Mouse (Mus musculus) lung, embryonic 15.5 days (tissue): ENCODE measurements around the gene Tox3. TPM values are rescaled to one million over a fixed set of nuclear protein-coding genes. Genes with fewer than 3 reads are reported as not detected.

Experiments
- ATAC-seq: fragments of 200-750 bp; cut with Nextera tagmentation; 2 replicates; pipeline ENCODE4 v1.8.0; 2017; ENCODE audit warnings: moderate number of reproducible peaks, borderline replicate concordance; ENCODE audit not compliant: low FRiP score, low TSS enrichment; ENCODE audit errors: extremely low read depth
- H3K27ac ChIP-seq: fragments of 300-500 bp; sonication (generic); 2 replicates; pipeline ENCODE4 v1.5.1; 2015; ENCODE audit warnings: moderate library complexity, mild to moderate bottlenecking, inconsistent platforms
- H3K27me3 ChIP-seq: fragments of 300-500 bp; sonication (generic); 2 replicates; pipeline ENCODE4 v1.6.1; 2015; ENCODE audit warnings: inconsistent platforms
- H3K36me3 ChIP-seq: fragments of 300-500 bp; sonication (generic); 2 replicates; pipeline ENCODE4 v1.6.1; 2015; ENCODE audit warnings: inconsistent platforms
- H3K4me1 ChIP-seq: fragments of 300-500 bp; sonication (generic); 2 replicates; pipeline ENCODE4 v1.6.1; 2015; ENCODE audit warnings: inconsistent platforms
- H3K4me2 ChIP-seq: fragments of 300-500 bp; sonication (generic); 2 replicates; pipeline ENCODE4 v1.6.1; 2015; ENCODE audit warnings: inconsistent platforms, mild to moderate bottlenecking, moderate library complexity
- H3K4me3 ChIP-seq: fragments of 300-500 bp; sonication (generic); 2 replicates; pipeline ENCODE4 v1.5.1; 2015; ENCODE audit warnings: mild to moderate bottlenecking, inconsistent platforms
- H3K9ac ChIP-seq: fragments of 300-500 bp; sonication (generic); 2 replicates; pipeline ENCODE4 v1.6.1; 2015; ENCODE audit warnings: inconsistent platforms
- H3K9me3 ChIP-seq: fragments of 300-500 bp; sonication (generic); 2 replicates; pipeline ENCODE4 v1.6.1; 2016; ENCODE audit warnings: inconsistent platforms
- whole genome bisulfite sequencing: fragments of 180-500 bp; shearing (Covaris S2); methylation state at CpG from one replicate; pipeline ENCODE4 v1.1.7; 2015; 5-methylcytosine and 5-hydroxymethylcytosine counted together
- polyA plus RNA-seq: library from polyadenylated mRNA; unstranded; fragments of >200 nt; fragmentation: Nextera tagmentation; extraction: Ambion mirVana; gene quantifications from 2 replicates; pipeline ENCODE4 v1.2.1, GENCODE M21; 2015

The Tox3 gene
- 4.5 and 5.6 TPM in 2 replicates for polyA plus RNA-seq

DNA sequence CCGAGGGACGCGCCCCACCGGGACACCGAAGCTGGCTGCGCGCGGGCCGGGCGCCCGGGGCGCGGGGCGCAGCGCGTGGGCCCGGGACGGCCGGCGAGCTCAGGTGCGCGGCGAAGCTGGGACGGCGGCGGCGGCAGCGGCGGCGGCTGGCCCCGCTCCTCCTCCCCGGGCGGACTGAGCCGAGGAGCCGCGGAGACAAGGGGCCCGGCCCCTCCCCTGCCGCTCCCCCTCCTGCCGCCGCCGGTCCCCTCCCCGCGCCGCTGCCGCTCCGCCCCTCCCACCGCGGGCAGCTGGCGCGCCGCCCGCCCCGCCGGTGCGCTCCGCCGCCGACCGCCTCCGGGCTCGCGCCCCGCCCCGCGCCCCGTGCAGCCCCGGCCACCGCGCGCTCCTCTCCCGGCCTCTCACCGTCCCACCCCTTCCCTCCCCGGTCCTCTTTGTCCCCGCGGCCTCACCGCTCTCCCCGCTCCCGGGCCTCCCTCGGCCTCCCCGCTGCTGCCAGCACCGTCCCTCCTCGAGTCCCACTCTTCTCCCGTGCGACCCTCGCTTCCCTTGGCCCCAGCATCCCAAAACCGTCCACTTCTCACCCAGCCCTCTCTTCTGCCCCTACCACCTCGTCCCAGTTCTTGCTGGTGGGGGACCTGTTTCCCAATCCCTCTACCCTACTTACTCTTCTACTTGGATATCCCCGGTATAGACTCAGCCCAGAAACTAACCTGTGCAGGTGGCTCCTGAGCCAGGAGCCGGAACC is at the start of gene Tox3:
Tox3 (minus strand) TSS at position 166 of the 748 bp plus-strand sequence.
- peaks cover 20% of the 10 kb centered on the region for H3K4me1 ChIP-seq
- peak; percentile 73 for ATAC-seq
- H3K27ac ChIP-seq = peak within 1 kb of the TSS; percentile 82
- H3K9ac ChIP-seq = peak within 1 kb of the TSS; percentile 69
- H3K36me3 ChIP-seq = no peaks in the 10 kb centered on the region
- peaks cover 10% of the 10 kb centered on the region for H3K27me3 ChIP-seq
- no peaks in the 10 kb centered on the region for H3K9me3 ChIP-seq
- H3K4me2 ChIP-seq = peak within 1 kb of the TSS; percentile 93
- 2% methylated on average over 56 of the region's 89 CpGs for WGBS
- H3K4me3 ChIP-seq = peak within 1 kb of the TSS; percentile 76

GRCm38 (mm10) chr8:90392643-90393042 is 44.5 kb upstream of the Tox3 start:
- H3K4me3 ChIP-seq = no peak overlapping the region
- 72% methylated on average over 2 of the region's 2 CpGs for WGBS
- no peaks in the 10 kb centered on the region for H3K4me1 ChIP-seq
- no peak overlapping the region for H3K9ac ChIP-seq
- no peak overlapping the region for H3K27ac ChIP-seq
- H3K4me2 ChIP-seq = no peak overlapping the region
- H3K27me3 ChIP-seq = no peaks in the 10 kb centered on the region
- ATAC-seq = no peak
- no peaks in the 10 kb centered on the region for H3K36me3 ChIP-seq
- H3K9me3 ChIP-seq = no peaks in the 10 kb centered on the region

DNA sequence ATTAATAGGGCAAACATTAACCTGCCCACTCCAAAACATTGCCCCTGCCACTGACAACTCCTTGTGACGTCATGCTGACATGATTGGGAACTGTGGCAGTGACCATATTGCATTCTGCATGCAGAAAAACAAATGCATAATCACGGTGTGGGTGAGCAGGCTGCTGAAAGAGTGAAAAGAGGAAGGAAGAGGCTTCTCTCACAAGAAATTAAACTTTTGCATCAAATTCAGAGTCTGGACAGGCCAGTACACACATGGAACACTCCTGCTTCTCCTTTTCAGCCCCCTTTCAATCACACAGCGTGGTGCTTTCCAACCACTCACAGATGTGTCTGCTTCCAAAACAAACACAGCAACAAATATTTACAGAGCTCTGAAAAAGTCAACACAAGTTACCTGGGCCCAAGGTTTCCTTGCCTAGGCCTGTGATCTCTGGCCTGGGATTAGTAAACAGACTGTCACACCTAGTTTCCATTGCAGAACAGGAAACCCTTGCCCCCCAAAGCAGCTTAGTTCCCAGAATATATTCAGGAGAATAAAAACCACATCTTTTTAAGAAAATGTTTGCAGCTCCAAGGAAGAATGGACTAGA is 43.4 kb upstream of the Tox3 start:
- Histone ChIP-seq H3K9ac (no peak overlapping the region), H3K36me3 (no peaks in the 10 kb centered on the region), H3K4me2 (no peak overlapping the region), H3K27me3 (no peaks in the 10 kb centered on the region), H3K4me3 (no peak overlapping the region), H3K4me1 (no peaks in the 10 kb centered on the region), H3K9me3 (no peaks in the 10 kb centered on the region), H3K27ac (no peak overlapping the region)
- WGBS = 50% methylated on average over 3 of the region's 3 CpGs
- no peak for ATAC-seq

DNA sequence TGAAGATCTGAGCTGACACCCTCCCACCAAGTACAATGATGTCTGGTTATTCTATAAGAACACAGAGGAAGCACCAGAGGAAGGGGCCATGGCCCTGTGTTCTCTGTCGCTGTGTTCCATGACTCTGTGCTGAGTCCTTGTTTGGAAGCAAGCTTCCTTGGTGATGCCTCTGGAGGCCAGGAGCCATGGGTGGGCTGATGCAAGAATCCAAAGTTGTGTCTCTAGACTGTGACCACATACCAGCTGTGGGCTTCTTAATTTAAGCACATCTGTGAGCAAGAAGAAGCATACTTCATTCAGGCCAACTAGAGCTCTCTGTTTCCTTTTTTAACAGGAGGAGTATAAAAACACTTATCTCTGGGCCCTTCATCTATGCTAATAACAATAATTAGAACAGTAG is 42.7 kb upstream of the Tox3 start:
- Histone ChIP-seq H3K9ac (no peak overlapping the region), H3K9me3 (no peaks in the 10 kb centered on the region), H3K36me3 (no peaks in the 10 kb centered on the region), H3K27ac (no peak overlapping the region), H3K4me2 (no peak overlapping the region), H3K27me3 (no peaks in the 10 kb centered on the region), H3K4me3 (no peak overlapping the region), H3K4me1 (no peaks in the 10 kb centered on the region)
- ATAC-seq = no peak
- WGBS = 82% methylated on average over 1 of the region's 1 CpGs

- ATAC-seq = no peak
- WGBS = 73% methylated on average over 6 of the region's 6 CpGs
- no peaks in the 10 kb centered on the region for H3K36me3 ChIP-seq
Measured at GRCm38 (mm10) chr8:90379064-90379463, 30.9 kb upstream of the Tox3 start.

GRCm38 (mm10) chr8:90378036-90378435 is 29.9 kb upstream of the Tox3 start:
- Histone ChIP-seq H3K27ac (no peak overlapping the region), H3K4me3 (no peak overlapping the region), H3K36me3 (no peaks in the 10 kb centered on the region), H3K9ac (no peak overlapping the region), H3K9me3 (no peaks in the 10 kb centered on the region), H3K4me2 (no peak overlapping the region), H3K27me3 (no peaks in the 10 kb centered on the region), H3K4me1 (no peaks in the 10 kb centered on the region)
- 90% methylated on average over 3 of the region's 3 CpGs for WGBS
- ATAC-seq = no peak

More at GRCm38 (mm10) chr8:90379064-90379463, 30.9 kb upstream of the Tox3 start:
- H3K4me2 ChIP-seq = no peak overlapping the region
- no peaks in the 10 kb centered on the region for H3K27me3 ChIP-seq
- no peak overlapping the region for H3K27ac ChIP-seq
- no peaks in the 10 kb centered on the region for H3K4me1 ChIP-seq
- no peak overlapping the region for H3K9ac ChIP-seq
- H3K9me3 ChIP-seq = no peaks in the 10 kb centered on the region
- no peak overlapping the region for H3K4me3 ChIP-seq

- Histone ChIP-seq H3K4me1 (no peaks in the 10 kb centered on the region), H3K27me3 (no peaks in the 10 kb centered on the region), H3K36me3 (no peaks in the 10 kb centered on the region), H3K27ac (no peak overlapping the region), H3K9ac (no peak overlapping the region), H3K9me3 (no peaks in the 10 kb centered on the region), H3K4me2 (no peak overlapping the region), H3K4me3 (no peak overlapping the region)
- WGBS = 74% methylated on average over 10 of the region's 10 CpGs
- no peak for ATAC-seq
Measured at GRCm38 (mm10) chr8:90371611-90372222, 23.6 kb upstream of the Tox3 start.

DNA sequence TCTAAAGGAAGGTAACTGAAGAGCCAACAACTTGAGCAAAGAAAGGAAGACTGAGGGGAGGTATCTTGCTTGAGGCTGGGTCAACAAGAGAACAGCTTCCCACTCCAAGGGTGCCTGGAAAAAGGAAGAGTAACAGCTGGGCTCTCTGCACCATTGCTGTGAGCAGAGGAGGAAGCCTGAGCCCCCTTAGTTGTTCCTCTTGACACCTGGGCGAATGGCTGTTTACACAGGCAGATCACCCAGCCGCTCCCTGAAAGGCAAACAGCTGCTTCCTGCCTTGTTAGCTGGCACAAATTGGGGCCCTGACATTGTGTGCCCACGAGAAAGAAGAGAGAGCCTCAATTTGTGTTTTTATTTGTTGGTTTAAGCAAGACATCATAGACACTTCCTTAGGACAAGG is 21.7 kb upstream of the Tox3 start:
- no peaks in the 10 kb centered on the region for H3K9me3 ChIP-seq
- ATAC-seq = no peak
- no peaks in the 10 kb centered on the region for H3K36me3 ChIP-seq
- 20% methylated on average over 3 of the region's 3 CpGs for WGBS
- H3K27me3 ChIP-seq = no peaks in the 10 kb centered on the region
- no peak overlapping the region for H3K27ac ChIP-seq
- H3K4me1 ChIP-seq = no peaks in the 10 kb centered on the region
- H3K4me2 ChIP-seq = no peak overlapping the region
- H3K9ac ChIP-seq = no peak overlapping the region
- no peak overlapping the region for H3K4me3 ChIP-seq

DNA sequence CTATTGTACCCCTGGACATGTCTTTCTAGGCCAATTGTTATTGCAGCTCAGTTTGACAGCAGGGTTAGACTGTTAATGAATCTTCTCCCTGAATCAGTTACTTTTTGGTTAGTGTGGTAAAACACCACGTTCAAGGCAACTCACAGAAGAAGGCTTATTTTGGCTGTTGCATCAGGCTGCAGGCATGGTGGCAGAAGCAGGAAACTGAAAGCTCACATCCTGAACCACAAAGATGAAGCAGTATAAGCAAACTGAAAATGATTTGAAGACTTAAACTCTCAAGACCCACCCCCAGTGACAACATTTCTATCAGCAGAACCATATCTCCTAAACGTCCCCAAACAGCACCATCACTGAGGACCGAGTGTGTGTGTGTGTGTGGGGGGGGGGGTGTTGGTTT is 8.6 kb upstream of the Tox3 start:
- ATAC-seq = no peak
- Histone ChIP-seq H3K4me2 (no peak overlapping the region), H3K4me3 (no peak overlapping the region), H3K36me3 (no peaks in the 10 kb centered on the region), H3K4me1 (no peaks in the 10 kb centered on the region), H3K27ac (no peak overlapping the region), H3K27me3 (no peaks in the 10 kb centered on the region), H3K9me3 (no peaks in the 10 kb centered on the region), H3K9ac (no peak overlapping the region)
- 39% methylated on average over 3 of the region's 3 CpGs for WGBS

- Histone ChIP-seq H3K4me1 (peaks cover 7% of the 10 kb centered on the region; the same call in 1 of the 2 replicates), H3K4me2 (no peak overlapping the region), H3K4me3 (no peak overlapping the region), H3K36me3 (no peaks in the 10 kb centered on the region), H3K27ac (no peak overlapping the region), H3K9ac (no peak overlapping the region), H3K9me3 (no peaks in the 10 kb centered on the region), H3K27me3 (no peaks in the 10 kb centered on the region)
- 61% methylated on average over 3 of the region's 3 CpGs for WGBS
- ATAC-seq = no peak
Measured at GRCm38 (mm10) chr8:90354782-90355181, 6.6 kb upstream of the Tox3 start.

GRCm38 (mm10) chr8:90353960-90354540 is 5.9 kb upstream of the Tox3 start:
- Histone ChIP-seq H3K27me3 (no peaks in the 10 kb centered on the region), H3K4me2 (no peak overlapping the region), H3K27ac (no peak overlapping the region), H3K4me3 (no peak overlapping the region), H3K4me1 (peaks cover 10% of the 10 kb centered on the region; the same call in 1 of the 2 replicates), H3K9me3 (no peaks in the 10 kb centered on the region), H3K36me3 (no peaks in the 10 kb centered on the region), H3K9ac (no peak overlapping the region)
- no peak for ATAC-seq
- WGBS = 65% methylated on average over 16 of the region's 16 CpGs

- H3K4me1 ChIP-seq = peaks cover 10% of the 10 kb centered on the region; the same call in 1 of the 2 replicates
- no peaks in the 10 kb centered on the region for H3K27me3 ChIP-seq
- no peaks in the 10 kb centered on the region for H3K9me3 ChIP-seq
- H3K4me3 ChIP-seq = no peak overlapping the region
- no peaks in the 10 kb centered on the region for H3K36me3 ChIP-seq
- no peak overlapping the region for H3K4me2 ChIP-seq
- WGBS = 58% methylated on average over 2 of the region's 2 CpGs
- no peak overlapping the region for H3K9ac ChIP-seq
- H3K27ac ChIP-seq = no peak overlapping the region
- no peak for ATAC-seq
Measured at GRCm38 (mm10) chr8:90353499-90353898, 5.4 kb upstream of the Tox3 start.
